Mouse (Mus musculus) ES-Bruce4 (cell line): ENCODE measurements around the gene Ccdc24.

Experiments
- CTCF ChIP-seq: IDR thresholded peaks from one replicate; pipeline ENCODE4 v1.8.1; 2011; ENCODE audit warnings: low read depth, low read length
- POLR2A ChIP-seq: IDR thresholded peaks from one replicate; pipeline ENCODE4 v1.8.1; 2011; ENCODE audit warnings: low read length; ENCODE audit not compliant: insufficient read depth

GRCm38 (mm10) chr4:117850871-117851270, 21.5 kb downstream of the Ccdc24 start:
- TF ChIP-seq CTCF, result no peak
- no peak for TF ChIP-seq POLR2A
